Mouse (Mus musculus) heart, embryonic 12.5 days (tissue): ENCODE data around the gene Cd300ld3. TPM values are rescaled to one million over a fixed set of nuclear protein-coding genes. Genes with fewer than 3 reads are reported as not detected.
A peak's percentile ranks its signal among the peaks of the same experiment; 100 is the strongest.

Experiments
- ATAC-seq: fragments of 200-750 bp; cut with Nextera tagmentation; 2 replicates; pipeline ENCODE4 v1.8.0; 2017; ENCODE audit warnings: moderate TSS enrichment, moderate library complexity; ENCODE audit not compliant: insufficient number of reproducible peaks, low FRiP score
- H3K27ac ChIP-seq: fragments of 300-500 bp; sonication (generic); 2 replicates; pipeline ENCODE4 v1.5.1; 2016; ENCODE audit warnings: mild to moderate bottlenecking, moderate library complexity; ENCODE audit not compliant: poor library complexity, severe bottlenecking
- H3K27me3 ChIP-seq: fragments of 300-500 bp; sonication (generic); replicated peaks from 2 replicates; pipeline ENCODE4 v1.6.1; 2016; ENCODE audit warnings: mild to moderate bottlenecking, moderate library complexity
- H3K36me3 ChIP-seq: fragments of 300-500 bp; sonication (generic); 2 replicates; pipeline ENCODE4 v1.6.1; 2016; ENCODE audit warnings: mild to moderate bottlenecking, moderate library complexity
- H3K4me1 ChIP-seq: fragments of 300-500 bp; sonication (generic); replicated peaks from 2 replicates; pipeline ENCODE4 v1.6.1; 2016; ENCODE audit warnings: mild to moderate bottlenecking
- H3K4me2 ChIP-seq: fragments of 300-500 bp; sonication (generic); 2 replicates; pipeline ENCODE4 v1.6.1; 2016; ENCODE audit warnings: mild to moderate bottlenecking, moderate library complexity
- H3K4me3 ChIP-seq: fragments of 300-500 bp; sonication (generic); 2 replicates; pipeline ENCODE4 v1.5.1; 2016; ENCODE audit warnings: mild to moderate bottlenecking
- H3K9ac ChIP-seq: fragments of 300-500 bp; sonication (generic); 2 replicates; pipeline ENCODE4 v1.6.1; 2016; ENCODE audit warnings: mild to moderate bottlenecking, moderate library complexity
- H3K9me3 ChIP-seq: fragments of 300-500 bp; sonication (generic); replicated peaks from 2 replicates; pipeline ENCODE4 v1.6.1; 2016; ENCODE audit warnings: mild to moderate bottlenecking, moderate library complexity
- WGBS: fragments of 180-500 bp; shearing (Covaris S2); methylation state at CpG from one replicate; pipeline ENCODE4 v1.1.7; 2016; 5-methylcytosine and 5-hydroxymethylcytosine counted together
- polyA plus RNA-seq: library from polyadenylated mRNA; unstranded; fragments of >200 nt; fragmentation: Nextera tagmentation; extraction: Ambion mirVana; gene quantifications from 2 replicates; pipeline ENCODE4 v1.2.1, GENCODE M21; 2016

Cd300ld3 gene
- polyA plus RNA-seq, 1 experiment from 2014 or later = not detected

- H3K9me3 ChIP-seq = no peaks in the 10 kb centered on the region
- no peak overlapping the region for H3K4me3 ChIP-seq
- ATAC-seq = no peak
- H3K4me2 ChIP-seq = no peak overlapping the region
- 66% methylated on average over 5 of the region's 5 CpGs for WGBS
- H3K9ac ChIP-seq = no peak overlapping the region
- H3K4me1 ChIP-seq = no peaks in the 10 kb centered on the region
- H3K27ac ChIP-seq = no peak overlapping the region
- peaks cover 12% of the 10 kb centered on the region for H3K27me3 ChIP-seq
- H3K36me3 ChIP-seq = no peaks in the 10 kb centered on the region
Observed at GRCm38 (mm10) chr11:115078680-115079079, 30.5 kb upstream of the Cd300ld3 start.

- no peak overlapping the region for H3K27ac ChIP-seq
- ATAC-seq = no peak
- no peak overlapping the region for H3K4me3 ChIP-seq
- no peak overlapping the region for H3K4me2 ChIP-seq
- H3K9me3 ChIP-seq = no peaks in the 10 kb centered on the region
- H3K27me3 ChIP-seq = 0 out of 2 replicates have a peak, but pooled peaks cover 8% of the 10 kb centered on the region
- H3K36me3 ChIP-seq = no peaks in the 10 kb centered on the region
- 97% methylated on average over 1 of the region's 1 CpGs for WGBS
- H3K4me1 ChIP-seq = no peaks in the 10 kb centered on the region
- H3K9ac ChIP-seq = no peak overlapping the region
Observed at GRCm38 (mm10) chr11:115077436-115077835, 29.2 kb upstream of the Cd300ld3 start.

GRCm38 (mm10) chr11:115075859-115076258, 27.6 kb upstream of the Cd300ld3 start:
- Histone ChIP-seq H3K27me3 (0 out of 2 replicates have a peak, but pooled peaks cover under 1% of the 10 kb centered on the region), H3K4me3 (no peak overlapping the region), H3K4me1 (peaks cover 12% of the 10 kb centered on the region), H3K9ac (no peak overlapping the region), H3K27ac (no peak overlapping the region), H3K4me2 (no peak overlapping the region), H3K9me3 (no peaks in the 10 kb centered on the region), H3K36me3 (no peaks in the 10 kb centered on the region)
- 43% methylated on average over 5 of the region's 5 CpGs for WGBS
- ATAC-seq = no peak

GRCm38 (mm10) chr11:115075407-115075806, 27.2 kb upstream of the Cd300ld3 start:
- Histone ChIP-seq H3K4me2 (no peak overlapping the region), H3K36me3 (no peaks in the 10 kb centered on the region), H3K27ac (no peak overlapping the region), H3K4me1 (peaks cover 12% of the 10 kb centered on the region), H3K4me3 (no peak overlapping the region), H3K9me3 (no peaks in the 10 kb centered on the region), H3K27me3 (0 out of 2 replicates have a peak, but pooled peaks cover 4% of the 10 kb centered on the region), H3K9ac (no peak overlapping the region)
- 56% methylated on average over 7 of the region's 7 CpGs for WGBS
- ATAC-seq = no peak

- H3K27ac ChIP-seq = no peak overlapping the region
- no peak for ATAC-seq
- no peaks in the 10 kb centered on the region for H3K36me3 ChIP-seq
- H3K27me3 ChIP-seq = 0 out of 2 replicates have a peak, but pooled peaks cover 4% of the 10 kb centered on the region
- 60% methylated on average over 5 of the region's 5 CpGs for WGBS
- peaks cover 12% of the 10 kb centered on the region for H3K4me1 ChIP-seq
- no peaks in the 10 kb centered on the region for H3K9me3 ChIP-seq
- no peak overlapping the region for H3K9ac ChIP-seq
- no peak overlapping the region for H3K4me2 ChIP-seq
- no peak overlapping the region for H3K4me3 ChIP-seq
Observed at GRCm38 (mm10) chr11:115073002-115073401, 24.8 kb upstream of the Cd300ld3 start.

- H3K27ac ChIP-seq = no peak overlapping the region
- 27% methylated on average over 14 of the region's 14 CpGs for WGBS
- H3K4me2 ChIP-seq = peak overlapping the region; percentile 26
- H3K27me3 ChIP-seq = 0 out of 2 replicates have a peak, but pooled peaks cover 4% of the 10 kb centered on the region
- no peak for ATAC-seq
- no peaks in the 10 kb centered on the region for H3K36me3 ChIP-seq
- peaks cover 12% of the 10 kb centered on the region for H3K4me1 ChIP-seq
- no peak overlapping the region for H3K4me3 ChIP-seq
- H3K9ac ChIP-seq = no peak overlapping the region
- no peaks in the 10 kb centered on the region for H3K9me3 ChIP-seq
Observed at GRCm38 (mm10) chr11:115071631-115072294, 23.6 kb upstream of the Cd300ld3 start.

GRCm38 (mm10) chr11:115071015-115071551, 22.9 kb upstream of the Cd300ld3 start:
- Histone ChIP-seq H3K27me3 (0 out of 2 replicates have a peak, but pooled peaks cover 4% of the 10 kb centered on the region), H3K4me2 (peak overlapping the region; percentile 26), H3K9ac (no peak overlapping the region), H3K27ac (no peak overlapping the region), H3K4me1 (peaks cover 12% of the 10 kb centered on the region), H3K9me3 (no peaks in the 10 kb centered on the region), H3K36me3 (no peaks in the 10 kb centered on the region), H3K4me3 (no peak overlapping the region)
- WGBS = 14% methylated on average over 9 of the region's 9 CpGs
- no peak for ATAC-seq

GRCm38 (mm10) chr11:115066768-115067167, 18.6 kb upstream of the Cd300ld3 start:
- H3K9me3 ChIP-seq = no peaks in the 10 kb centered on the region
- no peak for ATAC-seq
- no peak overlapping the region for H3K9ac ChIP-seq
- no peaks in the 10 kb centered on the region for H3K36me3 ChIP-seq
- 0 out of 2 replicates have a peak, but pooled peaks cover 4% of the 10 kb centered on the region for H3K27me3 ChIP-seq
- WGBS = 59% methylated on average over 6 of the region's 6 CpGs
- H3K27ac ChIP-seq = no peak overlapping the region
- H3K4me3 ChIP-seq = no peak overlapping the region
- H3K4me1 ChIP-seq = peaks cover 8% of the 10 kb centered on the region; the same call in 1 of the 2 replicates
- H3K4me2 ChIP-seq = no peak overlapping the region

GRCm38 (mm10) chr11:115062077-115062476, 13.9 kb upstream of the Cd300ld3 start, which contains the start of gene Cd300e:
Cd300e (minus strand) TSS chr11:115062177.
- 39% methylated on average over 5 of the region's 5 CpGs for WGBS
- H3K27me3 ChIP-seq = no peaks in the 10 kb centered on the region; the same call in 1 of the 2 replicates
- no peak for ATAC-seq

GRCm38 (mm10) chr11:115059797-115060196, 11.6 kb upstream of the Cd300ld3 start:
- Histone ChIP-seq H3K36me3 (no peaks in the 10 kb centered on the region), H3K9ac (no peak overlapping the region), H3K9me3 (no peaks in the 10 kb centered on the region), H3K4me1 (no peaks in the 10 kb centered on the region), H3K27ac (no peak overlapping the region), H3K4me3 (no peak overlapping the region), H3K27me3 (no peaks in the 10 kb centered on the region; the same call in 1 of the 2 replicates), H3K4me2 (no peak overlapping the region)
- 61% methylated on average over 2 of the region's 2 CpGs for WGBS
- no peak for ATAC-seq

More at GRCm38 (mm10) chr11:115062077-115062476, 13.9 kb upstream of the Cd300ld3 start, which contains the start of gene Cd300e:
- H3K27ac ChIP-seq = no peak within 1 kb of the TSS
- H3K4me3 ChIP-seq = no peak within 1 kb of the TSS
- no peak within 1 kb of the TSS for H3K9ac ChIP-seq
- H3K4me2 ChIP-seq = no peak within 1 kb of the TSS
- no peaks in the 10 kb centered on the region for H3K4me1 ChIP-seq
- no peaks in the 10 kb centered on the region for H3K36me3 ChIP-seq
- no peaks in the 10 kb centered on the region for H3K9me3 ChIP-seq

- Histone ChIP-seq H3K4me1 (no peaks in the 10 kb centered on the region), H3K4me3 (no peak overlapping the region), H3K4me2 (no peak overlapping the region), H3K27ac (no peak overlapping the region), H3K9ac (no peak overlapping the region), H3K27me3 (no peaks in the 10 kb centered on the region; the same call in 1 of the 2 replicates), H3K36me3 (no peaks in the 10 kb centered on the region), H3K9me3 (no peaks in the 10 kb centered on the region)
- 77% methylated on average over 4 of the region's 4 CpGs for WGBS
- no peak for ATAC-seq
Observed at GRCm38 (mm10) chr11:115058701-115059100, 10.5 kb upstream of the Cd300ld3 start.
